Mouse (Mus musculus): ENCODE measurements around the gene Stat5a. TPM values are rescaled to one million over a fixed set of nuclear protein-coding genes. Genes with fewer than 3 reads are reported as not detected.

The Stat5a gene
- polyA plus RNA-seq, 1 experiment from 2014 or later: 13.0 TPM

GRCm38 (mm10) chr11:100886188-100886740, 27.1 kb downstream of the Stat5a start:
- DNase-seq (ENCODE audit: low spot score) (peak; percentile 55), ATAC-seq (ENCODE audit: low FRiP score, low TSS enrichment) (peak; percentile 56; the same call in 1 of the 2 replicates)
- H3K4me3 ChIP-seq (ENCODE audit: low read depth, low read length): no peak overlapping the region
- H3K9me3 ChIP-seq (ENCODE audit: control insufficient read depth, low read length): no peaks in the 10 kb centered on the region
- H3K4me2 ChIP-seq (replicated peaks; ENCODE audit: low read depth): no peak overlapping the region
- H3K36me3 ChIP-seq (ENCODE audit: control insufficient read depth, insufficient read depth, low read length): peaks cover 15% of the 10 kb centered on the region
- H3K27ac ChIP-seq (replicated peaks): 0 out of 2 replicates have a peak overlapping the region, but pooled peaks have one; percentile 18
- no peak overlapping the region for H3K9ac ChIP-seq (ENCODE audit: low read length)
- no peaks in the 10 kb centered on the region for H3K27me3 ChIP-seq (ENCODE audit: control insufficient read depth, insufficient read depth, low read length)
- WGBS: 41% methylated on average over 8 of the region's 8 CpGs
- no peaks in the 10 kb centered on the region for H3K4me1 ChIP-seq (replicated peaks; ENCODE audit: control insufficient read depth, insufficient read depth)
- TF ChIP-seq CTCF (IDR thresholded peaks at IDR 0.05; ENCODE audit: low read depth): no peak
- TF ChIP-seq EP300 (optimal IDR thresholded peaks at IDR 0.05): no peak

- no peak for ATAC-seq (ENCODE audit: low FRiP score, low TSS enrichment)
- TF ChIP-seq EP300 (optimal IDR thresholded peaks at IDR 0.05) (no peak), CTCF (IDR thresholded peaks at IDR 0.05; ENCODE audit: low read depth) (no peak)
- Histone ChIP-seq H3K4me2 (replicated peaks; ENCODE audit: low read depth) (no peak overlapping the region), H3K27me3 (ENCODE audit: control insufficient read depth, insufficient read depth, low read length) (no peaks in the 10 kb centered on the region), H3K4me3 (ENCODE audit: low read depth, low read length) (no peak overlapping the region), H3K36me3 (ENCODE audit: control insufficient read depth, insufficient read depth, low read length) (peaks cover 15% of the 10 kb centered on the region), H3K27ac (replicated peaks) (no peak overlapping the region), H3K9me3 (ENCODE audit: control insufficient read depth, low read length) (no peaks in the 10 kb centered on the region), H3K9ac (ENCODE audit: low read length) (no peak overlapping the region), H3K4me1 (replicated peaks; ENCODE audit: control insufficient read depth, insufficient read depth) (no peaks in the 10 kb centered on the region)
- no peak for DNase-seq (ENCODE audit: low spot score)
- WGBS: 83% methylated on average over 4 of the region's 4 CpGs
These were observed 28.1 kb downstream of the Stat5a start for GRCm38 (mm10) chr11:100887236-100887635.

- DNase-seq (ENCODE audit: low spot score) (no peak), ATAC-seq (ENCODE audit: low FRiP score, low TSS enrichment) (no peak)
- H3K27ac ChIP-seq (replicated peaks): no peak overlapping the region
- no peak for TF ChIP-seq EP300 (optimal IDR thresholded peaks at IDR 0.05)
- TF ChIP-seq CTCF (IDR thresholded peaks at IDR 0.05; ENCODE audit: low read depth): no peak
- H3K36me3 ChIP-seq (ENCODE audit: control insufficient read depth, insufficient read depth, low read length): peaks cover 15% of the 10 kb centered on the region
- H3K4me3 ChIP-seq (ENCODE audit: low read depth, low read length): no peak overlapping the region
- no peaks in the 10 kb centered on the region for H3K4me1 ChIP-seq (replicated peaks; ENCODE audit: control insufficient read depth, insufficient read depth)
- no peaks in the 10 kb centered on the region for H3K27me3 ChIP-seq (ENCODE audit: control insufficient read depth, insufficient read depth, low read length)
- H3K4me2 ChIP-seq (replicated peaks; ENCODE audit: low read depth): no peak overlapping the region
- H3K9me3 ChIP-seq (ENCODE audit: control insufficient read depth, low read length): no peaks in the 10 kb centered on the region
- H3K9ac ChIP-seq (ENCODE audit: low read length): no peak overlapping the region
- WGBS: 57% methylated on average over 3 of the region's 3 CpGs
These were observed 28.6 kb downstream of the Stat5a start for GRCm38 (mm10) chr11:100887764-100888163.

- Histone ChIP-seq H3K9ac (ENCODE audit: low read length) (no peak overlapping the region), H3K4me3 (ENCODE audit: low read depth, low read length) (no peak overlapping the region), H3K4me1 (replicated peaks; ENCODE audit: control insufficient read depth, insufficient read depth) (no peaks in the 10 kb centered on the region), H3K9me3 (ENCODE audit: control insufficient read depth, low read length) (no peaks in the 10 kb centered on the region), H3K27me3 (ENCODE audit: control insufficient read depth, insufficient read depth, low read length) (no peaks in the 10 kb centered on the region), H3K4me2 (replicated peaks; ENCODE audit: low read depth) (no peak overlapping the region), H3K36me3 (ENCODE audit: control insufficient read depth, insufficient read depth, low read length) (peaks cover 15% of the 10 kb centered on the region), H3K27ac (replicated peaks) (no peak overlapping the region)
- DNase-seq (ENCODE audit: low spot score): no peak
- TF ChIP-seq CTCF (IDR thresholded peaks at IDR 0.05; ENCODE audit: low read depth): no peak
- no peak for TF ChIP-seq EP300 (optimal IDR thresholded peaks at IDR 0.05)
- WGBS: 45% methylated on average over 10 of the region's 10 CpGs
- ATAC-seq (ENCODE audit: low FRiP score, low TSS enrichment): no peak
These were observed 29.2 kb downstream of the Stat5a start for GRCm38 (mm10) chr11:100888348-100888820.

GRCm38 (mm10) chr11:100890481-100890880, 31.3 kb downstream of the Stat5a start:
- no peak overlapping the region for H3K4me2 ChIP-seq (replicated peaks; ENCODE audit: low read depth)
- no peak overlapping the region for H3K4me3 ChIP-seq (ENCODE audit: low read depth, low read length)
- ATAC-seq (ENCODE audit: low FRiP score, low TSS enrichment) (no peak), DNase-seq (ENCODE audit: low spot score) (no peak)
- TF ChIP-seq CTCF (IDR thresholded peaks at IDR 0.05; ENCODE audit: low read depth) (no peak), EP300 (optimal IDR thresholded peaks at IDR 0.05) (no peak)
- H3K36me3 ChIP-seq (ENCODE audit: control insufficient read depth, insufficient read depth, low read length): peaks cover 22% of the 10 kb centered on the region
- H3K4me1 ChIP-seq (replicated peaks; ENCODE audit: control insufficient read depth, insufficient read depth): no peaks in the 10 kb centered on the region
- no peak overlapping the region for H3K9ac ChIP-seq (ENCODE audit: low read length)
- WGBS: 83% methylated on average over 6 of the region's 6 CpGs
- H3K9me3 ChIP-seq (ENCODE audit: control insufficient read depth, low read length): no peaks in the 10 kb centered on the region
- H3K27ac ChIP-seq (replicated peaks): no peak overlapping the region
- no peaks in the 10 kb centered on the region for H3K27me3 ChIP-seq (ENCODE audit: control insufficient read depth, insufficient read depth, low read length)

GRCm38 (mm10) chr11:100891256-100892123, 32.3 kb downstream of the Stat5a start:
- ATAC-seq (ENCODE audit: low FRiP score, low TSS enrichment): no peak
- Histone ChIP-seq H3K9me3 (ENCODE audit: control insufficient read depth, low read length) (no peaks in the 10 kb centered on the region), H3K4me2 (replicated peaks; ENCODE audit: low read depth) (no peak overlapping the region), H3K36me3 (ENCODE audit: control insufficient read depth, insufficient read depth, low read length) (peaks cover 27% of the 10 kb centered on the region), H3K27ac (replicated peaks) (no peak overlapping the region), H3K27me3 (ENCODE audit: control insufficient read depth, insufficient read depth, low read length) (no peaks in the 10 kb centered on the region), H3K4me1 (replicated peaks; ENCODE audit: control insufficient read depth, insufficient read depth) (no peaks in the 10 kb centered on the region), H3K4me3 (ENCODE audit: low read depth, low read length) (no peak overlapping the region), H3K9ac (ENCODE audit: low read length) (no peak overlapping the region)
- TF ChIP-seq EP300 (optimal IDR thresholded peaks at IDR 0.05): no peak
- no peak for TF ChIP-seq CTCF (IDR thresholded peaks at IDR 0.05; ENCODE audit: low read depth)
- WGBS: 71% methylated on average over 15 of the region's 15 CpGs
- no peak for DNase-seq (ENCODE audit: low spot score)
